Mouse (Mus musculus) heart, postnatal 0 days (tissue): Measurements from ENCODE around the gene Dtd2. TPM values are rescaled to one million over a fixed set of nuclear protein-coding genes. Genes with fewer than 3 reads are reported as not detected.

ENCODE experiments used
- ATAC-seq: fragments of 200-750 bp; cut with Nextera tagmentation; 2 replicates; pipeline ENCODE4 v1.8.0; 2017; ENCODE audit warnings: low read depth, moderate number of reproducible peaks, moderate library complexity; ENCODE audit not compliant: insufficient read depth
- DNase-seq: peaks from one replicate; pipeline ENCODE4 v3.0.0-alpha.2; 2016; ENCODE audit warnings: low spot score
- H3K27ac ChIP-seq: fragments of 300-500 bp; sonication (generic); 2 replicates; pipeline ENCODE4 v1.5.1; 2014; ENCODE audit warnings: low read depth, mild to moderate bottlenecking
- H3K27me3 ChIP-seq: fragments of 300-500 bp; sonication (generic); 2 replicates; pipeline ENCODE4 v1.6.1; 2014; ENCODE audit warnings: low read length, mixed read lengths; ENCODE audit not compliant: control insufficient read depth, insufficient read depth
- H3K36me3 ChIP-seq: fragments of 300-500 bp; sonication (generic); replicated peaks from 2 replicates; pipeline ENCODE4 v1.6.1; 2014; ENCODE audit warnings: low read length, mixed read lengths; ENCODE audit not compliant: control insufficient read depth, insufficient read depth
- H3K4me1 ChIP-seq: fragments of 300-500 bp; sonication (generic); 2 replicates; pipeline ENCODE4 v1.6.1; 2014; ENCODE audit warnings: antibody characterized with exemption; ENCODE audit not compliant: control insufficient read depth, insufficient read depth
- H3K4me2 ChIP-seq: fragments of 300-500 bp; sonication (generic); 2 replicates; pipeline ENCODE4 v1.6.1; 2014; ENCODE audit warnings: low read depth, mild to moderate bottlenecking, low read length, moderate library complexity
- H3K4me3 ChIP-seq: fragments of 300-500 bp; sonication (generic); 2 replicates; pipeline ENCODE4 v1.5.1; 2014; ENCODE audit warnings: low read depth, low read length
- H3K9ac ChIP-seq: fragments of 300-500 bp; sonication (generic); replicated peaks from 2 replicates; pipeline ENCODE4 v1.6.1; 2014; ENCODE audit warnings: low read depth, low read length, mixed read lengths
- H3K9me3 ChIP-seq: fragments of 300-500 bp; sonication (generic); replicated peaks from 2 replicates; pipeline ENCODE4 v1.6.1; 2016; ENCODE audit warnings: low read length; ENCODE audit not compliant: control insufficient read depth
- CTCF ChIP-seq: IDR thresholded peaks from 2 replicates; pipeline ENCODE4 v1.5.1; 2016; ENCODE audit warnings: antibody characterized with exemption, control low read depth, low read depth
- EP300 ChIP-seq: IDR thresholded peaks from 2 replicates; pipeline ENCODE4 v1.6.1; 2016; ENCODE audit warnings: antibody characterized with exemption, low read depth
- WGBS: fragments of 180-500 bp; shearing (Covaris S2); extraction: QIAGEN DNeasy Blood & Tissue Kit; methylation state at CpG from one replicate; pipeline ENCODE4 v1.1.7; 2014; 5-methylcytosine and 5-hydroxymethylcytosine counted together
- polyA plus RNA-seq: library from polyadenylated mRNA; unstranded; fragments of >200 nt; fragmentation: Nextera tagmentation; extraction: Ambion mirVana; gene quantifications from 2 replicates; pipeline ENCODE4 v1.2.1, GENCODE M21; 2015
- total RNA-seq: library from RNA; depleted of rRNA; stranded (reverse); fragments of >200 nt; gene quantifications from 2 replicates; pipeline ENCODE4 v1.2.3, GENCODE M21; 2014; ENCODE audit warnings: low replicate concordance

The Dtd2 gene
- total and polyA plus RNA-seq, 2 experiments from 2014 or later = 20.3 to 24.7 TPM

DNA sequence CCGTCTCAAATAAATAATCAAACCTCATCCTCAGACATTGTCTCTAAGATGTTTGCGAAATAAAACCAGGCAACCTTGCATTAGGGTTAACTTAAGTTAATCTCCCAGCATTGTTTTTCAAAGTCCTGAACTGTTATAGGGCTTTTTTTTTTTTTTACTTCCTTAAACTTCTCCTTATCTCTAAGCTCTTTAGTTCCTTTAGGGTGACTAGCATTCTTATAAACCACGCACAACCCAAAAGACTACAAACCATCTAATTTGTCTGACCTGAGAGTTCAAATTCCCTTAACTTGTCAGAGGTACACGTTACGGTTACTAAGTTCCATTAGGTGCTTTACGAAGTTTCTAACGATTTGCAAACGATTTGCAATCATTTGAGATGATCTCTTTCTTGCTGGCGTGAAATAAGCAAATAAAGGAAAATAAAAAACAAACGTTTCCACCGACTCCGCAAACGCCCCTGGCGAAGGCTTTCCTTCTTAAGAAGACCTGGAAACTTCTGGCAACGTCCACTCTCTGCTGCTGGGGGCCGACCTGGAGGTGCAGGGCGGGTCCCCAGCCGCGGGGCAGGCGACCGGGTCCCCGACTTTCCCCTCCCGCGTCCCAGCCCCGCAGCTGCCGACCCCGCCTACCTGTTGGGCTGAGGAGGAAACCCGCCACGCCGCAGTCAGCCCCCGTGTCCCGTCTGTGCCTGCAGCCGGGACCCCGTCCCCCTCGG, 35.8 kb downstream of the Dtd2 start:
- WGBS = 2% methylated on average over 35 of the region's 35 CpGs
- Histone ChIP-seq H3K27me3 (no peaks in the 10 kb centered on the region), H3K27ac (peak overlapping the region; percentile 92), H3K4me2 (peak overlapping the region; percentile 81), H3K9ac (peak overlapping the region; percentile 95), H3K4me1 (0 out of 2 replicates have a peak, but pooled peaks cover 11% of the 10 kb centered on the region), H3K4me3 (peak overlapping the region; percentile 99), H3K36me3 (no peaks in the 10 kb centered on the region), H3K9me3 (no peaks in the 10 kb centered on the region)
- no peak for TF ChIP-seq CTCF
- no peak for TF ChIP-seq EP300
- DNase-seq (no peak), ATAC-seq (peak; percentile 51; the same call in 1 of the 2 replicates)

GRCm38 (mm10) chr12:51969876-51970275, 36.4 kb downstream of the Dtd2 start:
- Histone ChIP-seq H3K9me3 (no peaks in the 10 kb centered on the region), H3K36me3 (no peaks in the 10 kb centered on the region), H3K27me3 (no peaks in the 10 kb centered on the region), H3K27ac (no peak overlapping the region), H3K4me1 (0 out of 2 replicates have a peak, but pooled peaks cover 11% of the 10 kb centered on the region), H3K4me3 (peak overlapping the region; percentile 99), H3K4me2 (peak overlapping the region; percentile 81), H3K9ac (peak overlapping the region; percentile 95)
- ATAC-seq = no peak
- 11% methylated on average over 7 of the region's 7 CpGs for WGBS
- no peak for DNase-seq
- no peak for TF ChIP-seq EP300
- TF ChIP-seq CTCF = no peak

GRCm38 (mm10) chr12:51969092-51969491, 37.2 kb downstream of the Dtd2 start:
- Histone ChIP-seq H3K4me2 (no peak overlapping the region), H3K4me1 (0 out of 2 replicates have a peak, but pooled peaks cover 11% of the 10 kb centered on the region), H3K27me3 (no peaks in the 10 kb centered on the region), H3K27ac (no peak overlapping the region), H3K9ac (no peak overlapping the region), H3K9me3 (no peaks in the 10 kb centered on the region), H3K36me3 (no peaks in the 10 kb centered on the region), H3K4me3 (no peak overlapping the region)
- ATAC-seq (no peak), DNase-seq (no peak)
- TF ChIP-seq EP300 (no peak), CTCF (no peak)
- WGBS = 73% methylated on average over 2 of the region's 2 CpGs

- H3K27me3 ChIP-seq = no peaks in the 10 kb centered on the region
- no peak overlapping the region for H3K4me2 ChIP-seq
- H3K4me1 ChIP-seq = 0 out of 2 replicates have a peak, but pooled peaks cover 11% of the 10 kb centered on the region
- no peak for DNase-seq
- H3K36me3 ChIP-seq = no peaks in the 10 kb centered on the region
- TF ChIP-seq EP300 (no peak), CTCF (no peak)
- no peak overlapping the region for H3K4me3 ChIP-seq
- 82% methylated on average over 9 of the region's 9 CpGs for WGBS
- no peaks in the 10 kb centered on the region for H3K9me3 ChIP-seq
- no peak overlapping the region for H3K9ac ChIP-seq
- ATAC-seq = no peak
- H3K27ac ChIP-seq = no peak overlapping the region
Observed at GRCm38 (mm10) chr12:51967915-51968595, 38.2 kb downstream of the Dtd2 start.

GRCm38 (mm10) chr12:51957626-51958025, 48.7 kb downstream of the Dtd2 start:
- DNase-seq (no peak), ATAC-seq (no peak)
- TF ChIP-seq EP300 (no peak), CTCF (no peak)
- Histone ChIP-seq H3K36me3 (peaks cover 42% of the 10 kb centered on the region), H3K27ac (no peak overlapping the region), H3K27me3 (no peaks in the 10 kb centered on the region), H3K4me1 (no peaks in the 10 kb centered on the region), H3K9ac (no peak overlapping the region), H3K4me3 (no peak overlapping the region), H3K9me3 (no peaks in the 10 kb centered on the region), H3K4me2 (no peak overlapping the region)
- WGBS = 82% methylated on average over 6 of the region's 6 CpGs
